Mouse (Mus musculus) left cerebral cortex, postnatal 10 days (tissue): ENCODE data around the gene Mnd1. TPM values are rescaled to one million over a fixed set of nuclear protein-coding genes. Genes with fewer than 3 reads are reported as not detected.

Source experiments
- DNase-seq, 2 experiments: peaks; one replicate each; pipeline ENCODE4 v3.0.0; 2021 to 2022; ENCODE audit warnings: low spot score in 2 of 2, mixed read lengths in 1 of 2; ENCODE audit errors: extremely low spot score in 1 of 2
- intact Hi-C: fragments of 180-260 bp; cut with DNase I; formaldehyde crosslinking; loops from one replicate; pipeline ENCODE4 v1.15.1; 2025
- total RNA-seq, 2 experiments: library from RNA; stranded (reverse); gene quantifications; 2 replicates each; pipeline ENCODE4 v1.2.3; 2021

Gene Mnd1
- total RNA-seq, 2 experiments from 2014 or later, result 1.9 to 3.4 TPM

- intact Hi-C loops, result no loop called here
- no peak for DNase-seq
These were observed 13.4 kb upstream of the Mnd1 start for GRCm38 (mm10) chr3:84168943-84169342.

- DNase-seq, result no peak
- intact Hi-C loops, result no loop called here
These were observed 10.5 kb upstream of the Mnd1 start for GRCm38 (mm10) chr3:84166073-84166472.

- intact Hi-C loops, result no loop called here
- DNase-seq, result no peak
These were observed 9.8 kb upstream of the Mnd1 start for GRCm38 (mm10) chr3:84165391-84165790.

GRCm38 (mm10) chr3:84157559-84158350, 2.2 kb upstream of the Mnd1 start:
- no peak for DNase-seq
- intact Hi-C loops, result loop anchor here (10.0 kb wide), 3 partner anchors 113 to 243 kb away; partner anchors contain the start of gene Tmem131l

- no peak for DNase-seq
These were observed 1.4 kb upstream of the Mnd1 start for GRCm38 (mm10) chr3:84157011-84157410.

GRCm38 (mm10) chr3:84156105-84156504, 519 bp upstream of the Mnd1 start:
- DNase-seq, result no peak
- intact Hi-C loops, result loop anchor here (10.0 kb wide), 3 partner anchors 111 to 241 kb away; partner anchors contain the start of gene Tmem131l

More at GRCm38 (mm10) chr3:84157011-84157410, 1.4 kb upstream of the Mnd1 start:
- intact Hi-C loops, result loop anchor here (10.0 kb wide), 3 partner anchors 112 to 242 kb away; partner anchors contain the start of gene Tmem131l

- DNase-seq, result no peak
- intact Hi-C loops, result loop anchor here (10.0 kb wide), 3 partner anchors 110 to 240 kb away; partner anchors contain the start of gene Tmem131l
These were observed 440 bp downstream of the Mnd1 start for GRCm38 (mm10) chr3:84155146-84155545.

- no peak for DNase-seq
- intact Hi-C loops, result loop anchor here (10.0 kb wide), 3 partner anchors 110 to 240 kb away; partner anchors contain the start of gene Tmem131l
These were observed 855 bp downstream of the Mnd1 start for GRCm38 (mm10) chr3:84154721-84155141.

GRCm38 (mm10) chr3:84149831-84150230, 5.8 kb downstream of the Mnd1 start:
- intact Hi-C loops, result loop anchor here (10.0 kb wide), 3 partner anchors 105 to 235 kb away; partner anchors contain the start of gene Tmem131l
- DNase-seq, result no peak

- intact Hi-C loops, result no loop called here
- no peak for DNase-seq
These were observed 14.6 kb downstream of the Mnd1 start for GRCm38 (mm10) chr3:84140947-84141346.

GRCm38 (mm10) chr3:84136509-84136908, 19.1 kb downstream of the Mnd1 start:
- intact Hi-C loops, result no loop called here
- DNase-seq, result no peak

GRCm38 (mm10) chr3:84135933-84136332, 19.7 kb downstream of the Mnd1 start:
- DNase-seq, result no peak
- intact Hi-C loops, result no loop called here

GRCm38 (mm10) chr3:84135387-84135786, 20.2 kb downstream of the Mnd1 start:
- no peak for DNase-seq
- intact Hi-C loops, result no loop called here

- intact Hi-C loops, result no loop called here
- DNase-seq, result no peak
These were observed 24.2 kb downstream of the Mnd1 start for GRCm38 (mm10) chr3:84131369-84131768.

- intact Hi-C loops, result no loop called here
- no peak for DNase-seq
These were observed 24.8 kb downstream of the Mnd1 start for GRCm38 (mm10) chr3:84130776-84131175.

- intact Hi-C loops, result no loop called here
These were observed 26.4 kb downstream of the Mnd1 start for GRCm38 (mm10) chr3:84128871-84129870.

GRCm38 (mm10) chr3:84127431-84127830, 28.2 kb downstream of the Mnd1 start:
- DNase-seq, result no peak
- intact Hi-C loops, result no loop called here

More at GRCm38 (mm10) chr3:84128871-84129870, 26.4 kb downstream of the Mnd1 start:
- no peak for DNase-seq

GRCm38 (mm10) chr3:84126721-84127120, 28.9 kb downstream of the Mnd1 start:
- no peak for DNase-seq
- intact Hi-C loops, result no loop called here

GRCm38 (mm10) chr3:84125704-84126289, 29.8 kb downstream of the Mnd1 start:
- DNase-seq, result no peak
- intact Hi-C loops, result no loop called here
